Mouse (Mus musculus) right cerebral cortex, postnatal 36 days (tissue): ENCODE data around the gene Ndufs5.

Experiments
- DNase-seq, 2 experiments: peaks; one replicate each; pipeline ENCODE4 v3.0.0; 2022; ENCODE audit warnings: low spot score in 2 of 2, mixed read lengths in 1 of 2

Gene Ndufs5

GRCm38 (mm10) chr4:123687025-123687781 is 30.8 kb downstream of the Ndufs5 start:
- no peak for DNase-seq

DNA sequence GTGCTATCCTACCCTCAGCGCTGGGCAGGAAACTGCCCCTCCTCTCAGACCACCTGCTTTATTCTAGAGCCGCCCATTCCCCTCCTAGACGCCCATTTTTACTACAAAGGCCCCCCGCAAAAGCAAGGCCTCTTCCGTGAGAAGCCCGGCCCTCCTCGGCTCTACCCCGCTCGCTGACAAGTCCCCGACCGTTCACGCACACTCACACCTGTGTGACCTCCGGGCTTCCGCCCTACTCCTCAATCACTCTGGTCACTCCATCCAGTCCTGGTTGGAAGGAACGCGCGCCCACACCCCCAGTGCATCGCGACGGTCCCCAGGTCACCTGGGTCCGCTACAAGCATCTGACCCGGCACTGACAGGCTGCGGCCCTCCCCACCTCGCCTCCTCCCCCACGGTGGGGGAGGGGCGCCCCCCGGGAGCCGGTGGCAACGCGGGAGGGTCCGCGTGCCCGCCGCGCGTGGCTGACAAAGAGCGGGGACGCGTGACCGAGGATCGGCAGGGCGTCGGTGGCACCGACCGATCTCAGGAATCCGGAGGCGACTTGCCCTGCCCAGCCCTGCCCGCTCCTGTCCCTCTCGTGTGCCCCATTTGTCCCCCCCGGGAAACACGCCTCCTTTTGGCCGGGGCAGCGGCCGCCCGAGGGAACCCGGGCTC is 31.5 kb downstream of the Ndufs5 start:
- DNase-seq = no peak

GRCm38 (mm10) chr4:123685506-123686242 is 32.3 kb downstream of the Ndufs5 start:
- DNase-seq = no peak

- no peak for DNase-seq
These were observed 33.0 kb downstream of the Ndufs5 start for GRCm38 (mm10) chr4:123685046-123685445.

DNA sequence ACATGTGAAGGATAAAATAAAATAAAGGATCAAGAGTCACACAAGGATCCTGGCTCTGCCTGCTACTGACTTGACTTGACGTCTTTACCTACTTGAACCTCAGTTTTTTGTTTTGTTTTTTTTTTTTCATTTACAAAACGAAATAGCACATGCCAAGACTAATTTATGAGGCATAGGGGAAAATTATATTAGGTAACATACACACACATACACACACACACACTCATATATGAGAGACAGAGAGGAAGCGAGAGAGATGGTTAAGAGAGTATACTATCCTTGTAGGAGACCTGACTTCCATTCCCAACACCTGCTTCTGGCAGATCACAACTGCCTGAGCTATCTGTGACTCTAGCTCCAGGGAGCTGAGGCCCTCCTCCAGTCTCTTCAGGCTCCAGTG is 33.7 kb downstream of the Ndufs5 start, which contains the start of gene Macf1:
Macf1 (minus strand) TSS at position 101 of the 400 bp plus-strand sequence.
- DNase-seq = no peak

- DNase-seq = no peak
These were observed 35.7 kb downstream of the Ndufs5 start for GRCm38 (mm10) chr4:123682291-123682690.

DNA sequence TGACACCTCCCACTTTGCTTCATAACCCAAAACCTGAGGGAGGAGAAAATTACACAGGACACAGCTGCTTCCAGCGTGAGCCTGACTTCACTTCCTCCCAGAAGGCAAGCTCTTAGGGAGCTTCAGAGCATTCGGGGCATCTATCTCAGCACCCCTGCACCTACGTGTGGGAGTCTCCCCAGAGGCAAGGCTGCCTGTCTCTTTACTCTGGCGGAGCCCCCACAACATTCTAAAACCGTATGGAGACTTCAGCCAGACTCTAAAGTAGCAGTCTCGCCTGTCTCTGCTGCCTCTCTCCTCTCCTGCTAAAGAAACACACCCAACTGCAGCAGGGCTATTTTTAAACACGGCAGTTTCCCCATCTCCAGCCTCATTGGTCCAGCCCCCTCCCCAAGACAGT is 37.0 kb downstream of the Ndufs5 start:
- peak in 1 of 2 experiments; percentile 72 for DNase-seq

- peak in 1 of 2 experiments; percentile 81 for DNase-seq
These were observed 40.8 kb downstream of the Ndufs5 start for GRCm38 (mm10) chr4:123677060-123677804.

- DNase-seq = no peak
These were observed 47.4 kb downstream of the Ndufs5 start for GRCm38 (mm10) chr4:123670598-123670997.

- no peak for DNase-seq
These were observed 48.3 kb downstream of the Ndufs5 start for GRCm38 (mm10) chr4:123669696-123670095.

DNA sequence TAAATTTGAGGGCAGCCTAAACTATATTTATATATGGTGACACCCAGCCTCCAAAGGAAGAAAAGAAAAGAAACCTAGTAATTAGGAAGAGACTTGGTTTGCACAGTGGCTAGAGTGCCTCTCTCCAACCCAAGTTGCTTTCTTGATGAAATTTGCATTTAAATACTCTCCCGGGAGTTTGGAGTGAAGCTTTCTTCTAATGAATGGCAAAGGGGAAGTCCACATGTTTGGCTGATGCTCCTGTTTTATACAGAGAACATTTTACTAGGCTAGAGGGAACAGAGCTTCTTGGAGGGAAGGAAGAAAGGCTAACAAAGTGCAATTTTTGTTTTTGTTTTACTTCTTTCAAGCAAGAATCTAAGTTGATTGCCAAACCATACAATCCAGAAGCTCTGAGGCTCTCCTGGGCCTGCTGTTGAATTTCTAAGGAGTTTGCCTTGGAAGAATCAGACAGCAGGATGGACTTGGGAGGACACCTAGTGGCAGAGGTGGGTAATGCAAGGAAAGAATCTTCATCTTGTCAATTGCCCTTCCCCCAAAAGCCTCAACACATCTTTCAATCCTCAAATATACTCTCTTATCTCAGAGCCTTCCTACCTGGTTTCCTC is 50.6 kb downstream of the Ndufs5 start:
- peak; percentile 67 to 78 for DNase-seq

GRCm38 (mm10) chr4:123666517-123666916 is 51.5 kb downstream of the Ndufs5 start:
- no peak for DNase-seq

- DNase-seq = no peak
These were observed 52.2 kb downstream of the Ndufs5 start for GRCm38 (mm10) chr4:123665681-123666278.

- DNase-seq = no peak
These were observed 52.9 kb downstream of the Ndufs5 start for GRCm38 (mm10) chr4:123664951-123665661.

GRCm38 (mm10) chr4:123664021-123664950 is 53.7 kb downstream of the Ndufs5 start:
- DNase-seq = no peak

DNA sequence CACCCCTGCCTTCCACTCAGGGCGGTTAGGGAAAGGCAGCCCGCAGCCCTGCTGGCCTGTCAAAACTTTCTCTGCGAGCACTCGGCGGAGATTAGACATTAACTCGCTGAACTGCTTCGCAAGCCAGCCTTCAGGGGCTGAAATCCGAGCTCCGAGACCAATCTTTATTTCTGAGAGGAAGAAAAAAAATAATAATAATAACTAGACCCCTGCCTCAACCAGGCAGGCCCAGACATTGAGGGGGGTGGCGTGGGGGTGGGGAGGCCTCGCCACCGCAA is 54.4 kb downstream of the Ndufs5 start:
- DNase-seq = no peak

- no peak for DNase-seq
These were observed 54.9 kb downstream of the Ndufs5 start for GRCm38 (mm10) chr4:123662914-123663687.
